Mouse (Mus musculus): ENCODE data around the gene Klf11.

GRCm38 (mm10) chr12:24681286-24682023, 30.4 kb downstream of the Klf11 start, which contains the start of gene Cys1:
- no peak for TF ChIP-seq CTCF (IDR thresholded peaks at IDR 0.05; ENCODE audit: low read depth, low read length)
- TF ChIP-seq POLR2A (IDR thresholded peaks at IDR 0.05; ENCODE audit: borderline replicate concordance, low read depth, low read length) = no peak

All from bone marrow macrophage, adult 2 months (primary cell).